Mouse (Mus musculus) liver, embryonic 16.5 days (tissue): ENCODE data around the gene Rpia. TPM values are rescaled to one million over a fixed set of nuclear protein-coding genes. Genes with fewer than 3 reads are reported as not detected.
"Not testable (repeated sequence)": the region's sequence is repeated elsewhere in the genome, so short reads cannot be mapped to it uniquely, and the experiment has no call there.

Experiments used
- ATAC-seq: fragments of 200-750 bp; cut with Nextera tagmentation; 2 replicates; pipeline ENCODE4 v1.8.0; 2017; ENCODE audit warnings: low read depth, mild to moderate bottlenecking, moderate number of reproducible peaks, moderate library complexity
- H3K27ac ChIP-seq: fragments of 300-500 bp; sonication (generic); 2 replicates; pipeline ENCODE4 v1.5.1; 2014; ENCODE audit warnings: mild to moderate bottlenecking, low read length
- H3K27me3 ChIP-seq: fragments of 300-500 bp; sonication (generic); 2 replicates; pipeline ENCODE4 v1.6.1; 2014; ENCODE audit warnings: low read depth, low read length, mixed read lengths; ENCODE audit not compliant: control insufficient read depth, insufficient read depth
- H3K36me3 ChIP-seq: fragments of 300-500 bp; sonication (generic); 2 replicates; pipeline ENCODE4 v1.6.1; 2014; ENCODE audit warnings: mild to moderate bottlenecking; ENCODE audit not compliant: control insufficient read depth, insufficient read depth
- H3K4me1 ChIP-seq: fragments of 300-500 bp; sonication (generic); 2 replicates; pipeline ENCODE4 v1.6.1; 2014; ENCODE audit warnings: low read depth, low read length, mixed read lengths; ENCODE audit not compliant: control insufficient read depth
- H3K4me2 ChIP-seq: fragments of 300-500 bp; sonication (generic); 2 replicates; pipeline ENCODE4 v1.6.1; 2014; ENCODE audit warnings: low read depth, low read length, mixed read lengths
- H3K4me3 ChIP-seq: fragments of 300-500 bp; sonication (generic); 2 replicates; pipeline ENCODE4 v1.5.1; 2014; ENCODE audit warnings: low read depth, mild to moderate bottlenecking, low read length
- H3K9ac ChIP-seq: fragments of 300-500 bp; sonication (generic); 2 replicates; pipeline ENCODE4 v1.6.1; 2014; ENCODE audit warnings: low read depth, low read length
- H3K9me3 ChIP-seq: fragments of 300-500 bp; sonication (generic); replicated peaks from 2 replicates; pipeline ENCODE4 v1.6.1; 2016; ENCODE audit warnings: low read length; ENCODE audit not compliant: control insufficient read depth
- WGBS: fragments of 180-500 bp; shearing (Covaris S2); extraction: QIAGEN DNeasy Blood & Tissue Kit; methylation state at CpG from one replicate; pipeline ENCODE4 v1.1.7; 2014; ENCODE audit not compliant: insufficient replicate concordance; 5-methylcytosine and 5-hydroxymethylcytosine counted together
- polyA plus RNA-seq: library from polyadenylated mRNA; unstranded; fragments of >200 nt; fragmentation: Nextera tagmentation; extraction: Ambion mirVana; gene quantifications from 2 replicates; pipeline ENCODE4 v1.2.1, GENCODE M21; 2015

The Rpia gene
- polyA plus RNA-seq, 1 experiment from 2014 or later, result 2.0 TPM

DNA sequence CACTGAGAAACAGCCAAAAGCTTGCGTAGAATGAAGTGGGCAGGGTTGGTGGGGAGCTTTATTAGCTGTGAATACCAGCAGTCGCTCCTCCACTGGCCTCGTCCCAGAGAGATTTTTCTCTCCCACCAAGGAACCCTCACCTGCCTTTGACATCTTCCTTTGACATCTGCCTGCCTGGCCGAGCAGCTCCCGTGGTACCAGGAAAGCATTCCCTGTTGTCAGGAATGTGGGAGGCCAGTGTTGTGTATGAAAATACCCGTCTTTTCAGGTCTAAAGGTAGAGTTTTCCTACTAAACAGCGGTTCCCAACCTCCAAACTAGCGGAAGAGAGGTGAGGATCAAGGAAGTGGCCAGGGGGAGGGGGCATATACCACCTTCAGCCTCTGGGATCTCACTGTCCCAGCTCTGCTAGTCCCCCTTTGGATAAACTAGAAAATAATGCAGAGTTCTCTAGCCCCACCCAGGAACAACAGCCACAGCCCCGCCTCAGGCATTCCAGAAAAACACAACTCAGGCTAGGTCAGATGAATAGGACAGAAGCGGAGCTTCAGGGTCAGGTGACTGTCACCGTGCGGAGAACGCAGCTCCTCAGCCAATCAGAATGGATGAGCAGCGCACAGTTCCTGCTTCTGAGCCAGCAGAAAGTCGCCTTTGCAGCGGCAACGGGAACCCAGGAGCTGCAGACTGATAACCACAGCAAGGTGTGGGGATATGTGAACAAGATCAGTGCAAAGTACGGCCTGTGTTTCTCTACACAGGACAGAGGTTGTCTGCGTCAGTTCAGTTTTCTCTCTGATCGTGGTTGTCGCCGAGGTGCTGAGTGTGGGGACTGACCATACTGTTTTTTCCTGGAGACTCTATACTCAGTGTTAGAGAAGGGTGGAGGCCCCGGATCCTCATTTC is 32.3 kb upstream of the Rpia start:
- Histone ChIP-seq H3K27me3 (no peaks in the 10 kb centered on the region), H3K36me3 (no peaks in the 10 kb centered on the region), H3K9ac (peak overlapping the region; percentile 61), H3K9me3 (no peaks in the 10 kb centered on the region), H3K4me2 (peak overlapping the region; percentile 84), H3K4me3 (peak overlapping the region; percentile 58), H3K4me1 (peaks cover 19% of the 10 kb centered on the region), H3K27ac (peak overlapping the region; percentile 68)
- WGBS, result 11% methylated on average over 23 of the region's 23 CpGs
- ATAC-seq, result peak; percentile 95

DNA sequence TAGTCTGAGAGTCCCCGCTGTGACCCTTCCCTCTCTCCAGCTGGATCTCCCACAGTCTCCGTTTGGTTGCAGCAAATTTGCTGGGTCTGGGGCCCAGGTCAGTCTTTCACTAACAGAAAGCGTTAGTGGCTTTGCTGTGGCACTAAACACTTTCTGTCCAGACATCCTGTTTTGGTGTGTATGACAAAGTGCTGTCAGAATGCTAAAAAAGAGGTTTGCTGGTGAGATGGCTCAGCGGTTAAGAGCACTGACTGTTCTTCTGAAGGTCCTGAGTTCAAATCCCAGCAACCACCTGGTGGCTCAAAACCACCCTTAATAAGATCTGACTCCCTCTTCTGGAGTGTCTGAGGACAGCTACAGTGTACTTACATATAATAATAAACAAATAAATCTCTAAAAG is 31.2 kb upstream of the Rpia start:
- H3K4me3 ChIP-seq, H3K36me3 ChIP-seq, H3K9ac ChIP-seq, H3K4me2 ChIP-seq, H3K9me3 ChIP-seq, H3K27me3 ChIP-seq, H3K27ac ChIP-seq, ATAC-seq: not testable (repeated sequence)
- H3K4me1 ChIP-seq, result peaks cover 19% of the 10 kb centered on the region
- WGBS, result 76% methylated on average over 4 of the region's 4 CpGs

DNA sequence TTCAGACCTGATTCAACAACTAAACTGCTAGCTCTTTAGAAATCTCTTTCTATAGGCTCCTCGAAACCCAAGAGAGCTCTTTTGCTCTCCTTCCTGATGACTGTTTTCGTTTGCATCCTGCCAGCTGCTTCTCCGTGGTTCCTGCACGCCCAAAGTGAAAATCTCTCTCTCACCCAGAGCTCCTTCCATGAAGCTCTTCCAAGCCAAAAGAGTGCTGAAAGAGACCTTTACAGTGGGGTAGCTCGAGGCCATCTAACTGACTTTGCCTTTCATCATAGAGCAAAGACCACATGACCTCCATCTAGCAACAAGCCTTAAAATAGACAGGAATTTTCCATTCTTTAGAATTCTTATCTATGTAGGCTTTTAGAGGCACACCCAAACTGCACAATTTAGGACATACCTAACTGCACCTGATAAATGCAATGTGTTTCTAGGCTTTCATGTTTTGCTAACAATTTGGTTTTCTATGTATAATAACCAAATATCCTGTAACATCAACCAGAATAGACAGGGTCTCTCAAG is 30.4 kb upstream of the Rpia start:
- Histone ChIP-seq H3K27ac (no peak overlapping the region), H3K9ac (no peak overlapping the region), H3K27me3 (no peaks in the 10 kb centered on the region), H3K4me1 (peaks cover 19% of the 10 kb centered on the region), H3K36me3 (no peaks in the 10 kb centered on the region), H3K4me2 (no peak overlapping the region), H3K9me3 (no peaks in the 10 kb centered on the region), H3K4me3 (no peak overlapping the region)
- WGBS, result 40% methylated on average over 5 of the region's 5 CpGs
- no peak for ATAC-seq

DNA sequence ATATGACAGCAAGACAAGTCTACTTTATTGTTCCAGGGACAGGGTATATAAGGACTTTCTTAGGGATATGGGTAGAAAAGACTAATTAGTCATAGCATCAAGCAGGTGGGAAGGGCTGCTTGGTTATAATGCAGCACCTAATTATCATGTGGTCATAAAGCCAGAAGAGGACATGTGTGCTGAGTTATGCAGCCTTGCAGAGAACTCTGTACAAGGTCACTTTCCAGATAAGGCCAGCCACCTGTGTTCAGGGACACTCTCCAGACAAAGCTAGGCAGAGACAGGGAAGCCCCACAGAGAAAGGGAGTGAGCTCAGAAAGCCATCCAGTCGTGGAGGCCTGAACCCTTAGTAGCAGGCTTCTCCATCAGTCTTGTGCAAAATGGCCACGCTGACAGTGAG is 29.5 kb upstream of the Rpia start:
- Histone ChIP-seq H3K9ac (no peak overlapping the region), H3K4me2 (no peak overlapping the region), H3K4me1 (peaks cover 19% of the 10 kb centered on the region), H3K4me3 (no peak overlapping the region), H3K27ac (no peak overlapping the region), H3K9me3 (no peaks in the 10 kb centered on the region), H3K27me3 (no peaks in the 10 kb centered on the region), H3K36me3 (no peaks in the 10 kb centered on the region)
- no peak for ATAC-seq
- 47% methylated on average over 2 of the region's 2 CpGs for WGBS

DNA sequence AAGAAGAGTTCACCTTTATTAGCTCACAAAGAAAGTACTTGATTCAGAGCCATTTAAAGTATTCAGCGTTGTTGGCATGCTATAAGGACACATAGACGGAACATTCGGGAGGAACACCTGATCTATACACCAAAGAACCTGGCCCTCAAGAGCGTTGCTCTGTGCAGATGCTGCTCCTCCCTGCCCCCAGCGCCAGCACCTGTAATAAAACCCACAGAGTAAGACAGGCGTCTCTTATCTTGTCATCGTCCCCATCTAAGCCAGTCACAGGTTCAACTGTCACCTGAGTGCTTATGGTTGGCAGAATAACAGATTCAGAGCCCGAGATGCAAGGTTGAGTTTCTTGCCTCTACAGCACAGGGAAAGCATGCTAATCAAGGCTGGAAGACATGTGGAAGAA is 23.4 kb upstream of the Rpia start:
- no peak overlapping the region for H3K4me3 ChIP-seq
- ATAC-seq, result no peak
- no peak overlapping the region for H3K27ac ChIP-seq
- H3K9ac ChIP-seq, result no peak overlapping the region
- H3K4me2 ChIP-seq, result no peak overlapping the region
- H3K9me3 ChIP-seq, result no peaks in the 10 kb centered on the region
- 63% methylated on average over 8 of the region's 8 CpGs for WGBS
- no peaks in the 10 kb centered on the region for H3K27me3 ChIP-seq
- no peaks in the 10 kb centered on the region for H3K36me3 ChIP-seq
- H3K4me1 ChIP-seq, result no peaks in the 10 kb centered on the region

DNA sequence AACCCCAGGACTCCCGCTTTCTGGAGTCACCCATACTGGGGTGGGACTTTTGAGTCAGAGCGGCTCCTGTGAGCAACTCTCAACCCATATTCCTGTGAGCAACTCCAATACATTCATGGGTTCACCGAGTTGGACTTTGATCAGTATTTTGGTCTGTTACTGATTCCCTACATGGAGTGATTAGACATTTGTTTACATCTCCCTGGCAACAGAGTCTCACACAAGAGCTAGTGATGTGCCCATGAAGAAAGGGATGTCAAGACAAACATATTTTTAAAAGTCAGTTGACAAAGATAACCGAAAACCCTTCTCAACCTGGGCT is 22.6 kb upstream of the Rpia start:
- 62% methylated on average over 4 of the region's 4 CpGs for WGBS
- Histone ChIP-seq H3K9me3 (no peaks in the 10 kb centered on the region), H3K4me1 (no peaks in the 10 kb centered on the region), H3K27me3 (no peaks in the 10 kb centered on the region), H3K4me2 (no peak overlapping the region), H3K36me3 (no peaks in the 10 kb centered on the region), H3K4me3 (no peak overlapping the region), H3K9ac (no peak overlapping the region), H3K27ac (0 out of 2 replicates have a peak overlapping the region, but pooled peaks have one; percentile 37)
- peak; percentile 65 for ATAC-seq

DNA sequence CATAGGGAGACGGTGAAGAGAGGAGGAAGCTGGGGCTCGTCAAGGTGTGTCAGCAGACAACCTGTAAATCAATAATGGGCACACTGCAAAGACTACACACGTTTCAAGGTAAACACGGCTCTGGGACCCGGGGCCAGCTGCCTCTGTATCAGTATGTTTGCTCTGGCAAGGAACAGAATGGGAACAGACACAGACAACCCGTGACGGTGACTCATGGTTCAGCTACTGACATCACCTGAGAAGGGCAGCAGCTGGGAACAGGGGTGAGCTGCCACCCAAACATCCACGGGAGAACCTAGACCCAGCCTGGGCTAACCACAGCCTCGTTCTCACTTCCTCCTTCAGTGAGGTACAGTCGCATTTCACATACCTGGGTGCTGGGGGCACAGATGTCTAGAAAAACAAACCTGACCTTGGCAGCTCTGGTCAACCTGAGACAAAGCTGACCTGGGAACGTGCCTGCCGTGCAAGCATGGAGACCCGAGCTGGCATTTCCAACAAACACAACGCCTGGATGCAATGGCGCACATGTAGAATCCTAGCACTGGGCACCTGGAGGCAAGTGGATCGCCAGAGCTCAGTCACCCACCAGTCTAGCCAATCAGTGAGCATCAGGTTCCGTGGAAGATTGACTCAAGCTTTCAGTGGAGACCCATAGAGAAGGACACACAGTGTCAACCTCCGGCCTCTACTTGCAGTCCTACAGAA is 22.0 kb upstream of the Rpia start:
- H3K9me3 ChIP-seq, result no peaks in the 10 kb centered on the region
- peak; percentile 66 for ATAC-seq
- H3K27ac ChIP-seq, result 0 out of 2 replicates have a peak overlapping the region, but pooled peaks have one; percentile 37
- no peak overlapping the region for H3K4me2 ChIP-seq
- 52% methylated on average over 18 of the region's 18 CpGs for WGBS
- no peak overlapping the region for H3K4me3 ChIP-seq
- H3K4me1 ChIP-seq, result no peaks in the 10 kb centered on the region
- no peak overlapping the region for H3K9ac ChIP-seq
- H3K36me3 ChIP-seq, result no peaks in the 10 kb centered on the region
- no peaks in the 10 kb centered on the region for H3K27me3 ChIP-seq

DNA sequence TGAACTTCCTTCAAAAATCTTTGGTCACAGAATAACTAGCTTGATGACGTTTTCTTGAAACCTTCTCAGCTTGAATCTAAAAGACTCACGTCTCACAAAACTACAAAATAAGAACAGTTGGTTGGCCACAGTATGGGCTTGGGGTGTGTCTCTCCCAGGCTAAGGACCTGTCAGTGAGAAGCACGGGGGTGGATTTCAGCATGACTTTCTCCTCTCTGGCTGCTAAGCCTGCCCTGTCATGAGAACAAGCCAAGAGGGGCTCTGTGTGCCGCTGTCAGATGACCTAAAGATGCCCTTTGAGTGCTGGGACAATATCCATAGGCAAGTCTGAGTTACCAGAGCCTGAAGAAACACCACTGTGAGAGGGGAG is 20.5 kb upstream of the Rpia start:
- no peak overlapping the region for H3K4me3 ChIP-seq
- H3K36me3 ChIP-seq, result no peaks in the 10 kb centered on the region
- WGBS, result 33% methylated on average over 4 of the region's 4 CpGs
- no peaks in the 10 kb centered on the region for H3K4me1 ChIP-seq
- H3K9ac ChIP-seq, result no peak overlapping the region
- no peak for ATAC-seq
- no peak overlapping the region for H3K27ac ChIP-seq
- no peaks in the 10 kb centered on the region for H3K27me3 ChIP-seq
- H3K4me2 ChIP-seq, result no peak overlapping the region
- H3K9me3 ChIP-seq, result no peaks in the 10 kb centered on the region
